Mouse (Mus musculus) kidney, embryonic 16.5 days (tissue): ENCODE data around the gene Dlg2. TPM values are rescaled to one million over a fixed set of nuclear protein-coding genes. Genes with fewer than 3 reads are reported as not detected.

Experiments used
- ATAC-seq: fragments of 200-750 bp; cut with Nextera tagmentation; 2 replicates; pipeline ENCODE4 v1.8.0; 2017; ENCODE audit warnings: moderate TSS enrichment; ENCODE audit not compliant: low FRiP score, low TSS enrichment
- H3K27ac ChIP-seq: fragments of 300-500 bp; sonication (generic); 2 replicates; pipeline ENCODE4 v1.5.1; 2014; ENCODE audit warnings: low read length
- H3K27me3 ChIP-seq: fragments of 300-500 bp; sonication (generic); 2 replicates; pipeline ENCODE4 v1.6.1; 2014; ENCODE audit warnings: low read length, control low read depth, mixed read lengths; ENCODE audit not compliant: insufficient read depth
- H3K36me3 ChIP-seq: fragments of 300-500 bp; sonication (generic); 2 replicates; pipeline ENCODE4 v1.6.1; 2014; ENCODE audit warnings: low read length, control low read depth, mixed read lengths; ENCODE audit not compliant: insufficient read depth
- H3K4me1 ChIP-seq: fragments of 300-500 bp; sonication (generic); 2 replicates; pipeline ENCODE4 v1.6.1; 2014; ENCODE audit warnings: low read length, control low read depth, mixed read lengths; ENCODE audit not compliant: insufficient read depth
- H3K4me2 ChIP-seq: fragments of 300-500 bp; sonication (generic); replicated peaks from 2 replicates; pipeline ENCODE4 v1.6.1; 2014; ENCODE audit warnings: low read depth, low read length
- H3K4me3 ChIP-seq: fragments of 300-500 bp; sonication (generic); 2 replicates; pipeline ENCODE4 v1.5.1; 2014; ENCODE audit warnings: mild to moderate bottlenecking, low read length
- H3K9ac ChIP-seq: fragments of 300-500 bp; sonication (generic); replicated peaks from 2 replicates; pipeline ENCODE4 v1.6.1; 2014; ENCODE audit warnings: low read length
- H3K9me3 ChIP-seq: fragments of 300-500 bp; sonication (generic); 2 replicates; pipeline ENCODE4 v1.6.1; 2016; ENCODE audit warnings: low read length, control low read depth
- WGBS: fragments of 180-500 bp; shearing (Covaris S2); extraction: QIAGEN DNeasy Blood & Tissue Kit; methylation state at CpG from one replicate; pipeline ENCODE4 v1.1.7; 2014; 5-methylcytosine and 5-hydroxymethylcytosine counted together
- polyA plus RNA-seq: library from polyadenylated mRNA; unstranded; fragments of >200 nt; fragmentation: Nextera tagmentation; extraction: Ambion mirVana; gene quantifications from 2 replicates; pipeline ENCODE4 v1.2.1, GENCODE M21; 2015

Dlg2 gene
- polyA plus RNA-seq, 1 experiment from 2014 or later, result 1.0 TPM

DNA sequence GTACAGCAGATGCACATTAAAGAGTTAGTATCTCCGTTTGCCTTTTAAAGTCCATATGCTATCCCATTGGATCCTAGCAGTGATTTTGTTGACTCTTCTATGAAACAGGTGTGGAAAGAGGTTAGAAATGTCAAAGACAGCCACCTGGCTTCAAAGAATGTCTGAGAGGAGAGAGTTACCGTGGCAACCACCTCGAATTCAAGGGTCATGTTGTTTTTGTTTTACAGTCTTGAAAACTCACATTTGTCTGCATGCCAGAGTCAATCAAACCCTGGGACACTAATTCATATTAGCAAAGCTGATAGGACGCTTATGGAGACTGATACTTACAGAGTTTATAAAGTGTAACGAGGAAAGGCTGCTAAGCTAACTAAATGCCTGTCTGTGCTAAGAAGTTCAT, 1019.1 kb downstream of the Dlg2 start:
- Histone ChIP-seq H3K36me3 (no peaks in the 10 kb centered on the region), H3K4me2 (no peak overlapping the region), H3K9ac (no peak overlapping the region), H3K4me3 (no peak overlapping the region), H3K9me3 (no peaks in the 10 kb centered on the region), H3K27ac (no peak overlapping the region), H3K4me1 (no peaks in the 10 kb centered on the region), H3K27me3 (no peaks in the 10 kb centered on the region)
- ATAC-seq, result no peak
- 51% methylated on average over 5 of the region's 5 CpGs for WGBS

GRCm38 (mm10) chr7:91511119-91511518, 1034.6 kb downstream of the Dlg2 start:
- no peak overlapping the region for H3K4me2 ChIP-seq
- no peak overlapping the region for H3K4me3 ChIP-seq
- H3K9ac ChIP-seq, result no peak overlapping the region
- H3K36me3 ChIP-seq, result no peaks in the 10 kb centered on the region
- no peak for ATAC-seq
- no peaks in the 10 kb centered on the region for H3K27me3 ChIP-seq
- H3K27ac ChIP-seq, result no peak overlapping the region
- H3K4me1 ChIP-seq, result no peaks in the 10 kb centered on the region
- WGBS, result 86% methylated on average over 1 of the region's 1 CpGs
- H3K9me3 ChIP-seq, result no peaks in the 10 kb centered on the region

DNA sequence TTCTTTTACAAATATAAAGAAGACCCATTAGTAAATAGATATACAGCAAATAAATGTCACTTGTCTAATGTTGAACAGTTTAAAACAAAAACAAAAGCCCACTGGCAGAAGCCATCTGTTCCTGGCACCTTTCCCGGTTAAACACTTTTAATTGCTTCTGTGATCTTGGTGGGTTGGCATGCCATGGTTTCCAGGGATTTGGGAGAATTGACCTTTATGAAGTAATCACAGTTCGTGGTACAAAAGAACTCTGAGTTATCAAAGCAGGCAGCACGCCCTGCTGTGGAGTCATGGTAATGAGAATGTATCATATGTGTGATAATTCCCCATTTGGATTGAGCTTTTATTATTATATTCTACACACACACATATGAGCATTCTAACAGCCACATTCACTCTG, 1038.0 kb downstream of the Dlg2 start:
- Histone ChIP-seq H3K4me1 (no peaks in the 10 kb centered on the region), H3K36me3 (no peaks in the 10 kb centered on the region), H3K27me3 (no peaks in the 10 kb centered on the region)

GRCm38 (mm10) chr7:91516225-91516624, 1039.8 kb downstream of the Dlg2 start:
- H3K36me3 ChIP-seq, result no peaks in the 10 kb centered on the region
- no peak for ATAC-seq
- H3K4me3 ChIP-seq, result no peak overlapping the region
- no peaks in the 10 kb centered on the region for H3K4me1 ChIP-seq
- no peaks in the 10 kb centered on the region for H3K9me3 ChIP-seq
- H3K27me3 ChIP-seq, result no peaks in the 10 kb centered on the region
- no peak overlapping the region for H3K9ac ChIP-seq
- WGBS, result 80% methylated on average over 3 of the region's 3 CpGs
- no peak overlapping the region for H3K27ac ChIP-seq
- no peak overlapping the region for H3K4me2 ChIP-seq

More for the DNA sequence above, 1038.0 kb downstream of the Dlg2 start:
- Histone ChIP-seq H3K4me3 (no peak overlapping the region), H3K9me3 (no peaks in the 10 kb centered on the region), H3K4me2 (no peak overlapping the region), H3K27ac (no peak overlapping the region), H3K9ac (no peak overlapping the region)
- 63% methylated on average over 3 of the region's 3 CpGs for WGBS
- ATAC-seq, result no peak

GRCm38 (mm10) chr7:91525859-91526258, 1049.4 kb downstream of the Dlg2 start:
- Histone ChIP-seq H3K4me3 (no peak overlapping the region), H3K4me2 (no peak overlapping the region), H3K9ac (no peak overlapping the region), H3K4me1 (no peaks in the 10 kb centered on the region), H3K27me3 (no peaks in the 10 kb centered on the region), H3K36me3 (no peaks in the 10 kb centered on the region), H3K9me3 (no peaks in the 10 kb centered on the region), H3K27ac (no peak overlapping the region)
- ATAC-seq, result no peak
- WGBS, result 86% methylated on average over 1 of the region's 1 CpGs

GRCm38 (mm10) chr7:91542597-91543285, 1066.3 kb downstream of the Dlg2 start:
- peak; percentile 84 for ATAC-seq
- Histone ChIP-seq H3K4me3 (peak overlapping the region; percentile 39), H3K4me2 (peak overlapping the region; percentile 62), H3K9me3 (no peaks in the 10 kb centered on the region), H3K27me3 (peaks cover 7% of the 10 kb centered on the region; the same call in 1 of the 2 replicates), H3K9ac (0 out of 2 replicates have a peak overlapping the region, but pooled peaks have one; percentile 1), H3K36me3 (no peaks in the 10 kb centered on the region), H3K4me1 (no peaks in the 10 kb centered on the region; the same call in 1 of the 2 replicates), H3K27ac (no peak overlapping the region)
- 1% methylated on average over 29 of the region's 29 CpGs for WGBS

DNA sequence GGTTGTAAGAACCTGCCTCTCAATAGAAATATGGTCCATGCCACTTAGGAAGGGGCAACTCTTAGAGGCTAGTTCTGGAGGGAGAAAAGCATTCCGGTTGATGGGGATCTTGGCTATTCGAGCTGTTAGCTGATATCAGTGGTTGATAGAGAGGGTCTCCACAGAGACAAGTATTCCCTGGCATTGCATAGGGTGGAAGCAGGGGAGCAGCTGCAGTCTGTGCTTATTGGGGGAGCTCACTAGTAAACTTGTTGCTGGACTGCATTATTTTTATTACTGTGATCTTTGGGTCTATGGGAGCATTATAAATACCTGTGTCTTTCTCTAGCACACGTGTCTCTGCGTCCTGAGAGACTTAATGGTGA, 1066.8 kb downstream of the Dlg2 start:
- 27% methylated on average over 4 of the region's 4 CpGs for WGBS
- H3K27ac ChIP-seq, result no peak overlapping the region
- ATAC-seq, result no peak
- no peaks in the 10 kb centered on the region for H3K36me3 ChIP-seq
- peak overlapping the region; percentile 62 for H3K4me2 ChIP-seq
- no peaks in the 10 kb centered on the region for H3K9me3 ChIP-seq
- H3K4me1 ChIP-seq, result no peaks in the 10 kb centered on the region; the same call in 1 of the 2 replicates
- H3K4me3 ChIP-seq, result peak overlapping the region; percentile 39
- no peak overlapping the region for H3K9ac ChIP-seq
- H3K27me3 ChIP-seq, result peaks cover 7% of the 10 kb centered on the region; the same call in 1 of the 2 replicates

- H3K4me2 ChIP-seq, result no peak overlapping the region
- no peaks in the 10 kb centered on the region; the same call in 1 of the 2 replicates for H3K4me1 ChIP-seq
- H3K4me3 ChIP-seq, result no peak overlapping the region
- ATAC-seq, result no peak
- H3K9ac ChIP-seq, result no peak overlapping the region
- H3K36me3 ChIP-seq, result no peaks in the 10 kb centered on the region
- peaks cover 7% of the 10 kb centered on the region; the same call in 1 of the 2 replicates for H3K27me3 ChIP-seq
- H3K9me3 ChIP-seq, result no peaks in the 10 kb centered on the region
- no peak overlapping the region for H3K27ac ChIP-seq
- 53% methylated on average over 3 of the region's 3 CpGs for whole genome bisulfite sequencing
These were observed 1068.1 kb downstream of the Dlg2 start for GRCm38 (mm10) chr7:91544600-91544999.

GRCm38 (mm10) chr7:91548796-91549195, 1072.3 kb downstream of the Dlg2 start:
- no peaks in the 10 kb centered on the region for H3K36me3 ChIP-seq
- no peak overlapping the region for H3K4me3 ChIP-seq
- no peaks in the 10 kb centered on the region for H3K9me3 ChIP-seq
- no peak overlapping the region for H3K9ac ChIP-seq
- H3K27ac ChIP-seq, result no peak overlapping the region
- no peaks in the 10 kb centered on the region for H3K4me1 ChIP-seq
- no peak overlapping the region for H3K4me2 ChIP-seq
- WGBS, result 70% methylated on average over 1 of the region's 1 CpGs
- no peak for ATAC-seq
- no peaks in the 10 kb centered on the region for H3K27me3 ChIP-seq

- H3K4me2 ChIP-seq, result no peak overlapping the region
- H3K4me1 ChIP-seq, result no peaks in the 10 kb centered on the region
- H3K27ac ChIP-seq, result no peak overlapping the region
- H3K9ac ChIP-seq, result no peak overlapping the region
- H3K4me3 ChIP-seq, result no peak overlapping the region
- H3K9me3 ChIP-seq, result no peaks in the 10 kb centered on the region
- H3K27me3 ChIP-seq, result no peaks in the 10 kb centered on the region
- no peaks in the 10 kb centered on the region for H3K36me3 ChIP-seq
- no peak for ATAC-seq
These were observed 1081.1 kb downstream of the Dlg2 start for GRCm38 (mm10) chr7:91557582-91557981.
